Mouse (Mus musculus) neural tube, embryonic 12.5 days (tissue): ENCODE measurements at regions not wholly inside any gene's neighbourhood (a gene's known extent, or its start where the extent isn't known, plus 50 kb on each side); places are given as distances from the start of the nearest gene placed in this dataset.

Source experiments
- ATAC-seq: fragments of 200-750 bp; cut with Nextera tagmentation; 2 replicates; pipeline ENCODE4 v1.8.0; 2017; ENCODE audit warnings: low read depth, mild to moderate bottlenecking, moderate TSS enrichment, moderate library complexity; ENCODE audit not compliant: low FRiP score
- H3K27ac ChIP-seq: fragments of 300-500 bp; sonication (generic); 2 replicates; pipeline ENCODE4 v1.5.1; 2016
- H3K27me3 ChIP-seq: fragments of 300-500 bp; sonication (generic); replicated peaks from 2 replicates; pipeline ENCODE4 v1.6.1; 2016; ENCODE audit warnings: mild to moderate bottlenecking
- H3K36me3 ChIP-seq: fragments of 300-500 bp; sonication (generic); 2 replicates; pipeline ENCODE4 v1.6.1; 2016; ENCODE audit warnings: mild to moderate bottlenecking
- H3K4me1 ChIP-seq: fragments of 300-500 bp; sonication (generic); 2 replicates; pipeline ENCODE4 v1.6.1; 2016
- H3K4me2 ChIP-seq: fragments of 300-500 bp; sonication (generic); replicated peaks from 2 replicates; pipeline ENCODE4 v1.6.1; 2016; ENCODE audit warnings: mild to moderate bottlenecking
- H3K4me3 ChIP-seq: fragments of 300-500 bp; sonication (generic); 2 replicates; pipeline ENCODE4 v1.5.1; 2016
- H3K9ac ChIP-seq: fragments of 300-500 bp; sonication (generic); 2 replicates; pipeline ENCODE4 v1.6.1; 2016; ENCODE audit warnings: mild to moderate bottlenecking
- H3K9me3 ChIP-seq: fragments of 300-500 bp; sonication (generic); 2 replicates; pipeline ENCODE4 v1.6.1; 2016; ENCODE audit warnings: mild to moderate bottlenecking
- WGBS: fragments of 180-500 bp; shearing (Covaris S2); methylation state at CpG from one replicate; pipeline ENCODE4 v1.1.7; 2016; 5-methylcytosine and 5-hydroxymethylcytosine counted together

- H3K4me3 ChIP-seq = no peak overlapping the region
- no peak overlapping the region for H3K9ac ChIP-seq
- no peaks in the 10 kb centered on the region for H3K36me3 ChIP-seq
- ATAC-seq = no peak
- no peak overlapping the region for H3K27ac ChIP-seq
- H3K4me1 ChIP-seq = no peaks in the 10 kb centered on the region
- no peaks in the 10 kb centered on the region for H3K9me3 ChIP-seq
- 69% methylated on average over 3 of the region's 3 CpGs for WGBS
- H3K4me2 ChIP-seq = no peak overlapping the region
- H3K27me3 ChIP-seq = no peaks in the 10 kb centered on the region
Measured at GRCm38 (mm10) chr17:72672010-72672409, 67.6 kb upstream of the Alk start.

DNA sequence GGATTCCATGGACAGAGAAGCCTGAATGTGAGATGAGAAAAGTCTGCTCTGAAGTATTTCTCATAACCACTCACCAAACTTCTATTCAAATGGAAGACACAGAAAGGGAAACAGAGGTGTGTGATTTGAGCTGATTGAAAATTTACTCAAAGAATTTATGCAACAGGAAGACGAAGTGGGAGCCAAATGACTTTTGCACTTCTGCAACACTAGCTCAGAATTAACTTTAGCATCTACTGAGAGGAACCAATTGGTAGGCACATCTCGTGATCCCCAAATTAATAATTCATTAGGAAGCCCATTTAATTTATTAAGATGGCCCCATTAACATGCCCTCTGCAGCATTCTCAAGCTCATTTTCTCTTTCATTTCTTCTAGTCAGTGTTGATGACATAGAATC lies 62.5 kb upstream of the Alk start:
- no peak for ATAC-seq
- Histone ChIP-seq H3K4me2 (no peak overlapping the region), H3K27me3 (no peaks in the 10 kb centered on the region), H3K4me1 (no peaks in the 10 kb centered on the region), H3K4me3 (no peak overlapping the region), H3K36me3 (no peaks in the 10 kb centered on the region), H3K27ac (no peak overlapping the region), H3K9ac (no peak overlapping the region), H3K9me3 (no peaks in the 10 kb centered on the region)
- 66% methylated on average over 2 of the region's 2 CpGs for WGBS

- WGBS = 72% methylated on average over 2 of the region's 2 CpGs
- H3K36me3 ChIP-seq = no peaks in the 10 kb centered on the region
- no peak overlapping the region for H3K4me3 ChIP-seq
- peaks cover 6% of the 10 kb centered on the region; the same call in 1 of the 2 replicates for H3K4me1 ChIP-seq
- H3K27ac ChIP-seq = no peak overlapping the region
- no peak for ATAC-seq
- no peak overlapping the region for H3K4me2 ChIP-seq
- no peaks in the 10 kb centered on the region for H3K27me3 ChIP-seq
- no peak overlapping the region for H3K9ac ChIP-seq
- H3K9me3 ChIP-seq = no peaks in the 10 kb centered on the region
Measured at GRCm38 (mm10) chr17:72661678-72662077, 57.3 kb upstream of the Alk start.

GRCm38 (mm10) chr17:72658744-72659143 lies 54.3 kb upstream of the Alk start:
- Histone ChIP-seq H3K9me3 (no peaks in the 10 kb centered on the region), H3K36me3 (no peaks in the 10 kb centered on the region), H3K9ac (no peak overlapping the region), H3K4me3 (no peak overlapping the region), H3K27ac (no peak overlapping the region), H3K4me1 (peaks cover 6% of the 10 kb centered on the region; the same call in 1 of the 2 replicates), H3K27me3 (no peaks in the 10 kb centered on the region), H3K4me2 (no peak overlapping the region)
- no peak for ATAC-seq
- 76% methylated on average over 6 of the region's 6 CpGs for WGBS

DNA sequence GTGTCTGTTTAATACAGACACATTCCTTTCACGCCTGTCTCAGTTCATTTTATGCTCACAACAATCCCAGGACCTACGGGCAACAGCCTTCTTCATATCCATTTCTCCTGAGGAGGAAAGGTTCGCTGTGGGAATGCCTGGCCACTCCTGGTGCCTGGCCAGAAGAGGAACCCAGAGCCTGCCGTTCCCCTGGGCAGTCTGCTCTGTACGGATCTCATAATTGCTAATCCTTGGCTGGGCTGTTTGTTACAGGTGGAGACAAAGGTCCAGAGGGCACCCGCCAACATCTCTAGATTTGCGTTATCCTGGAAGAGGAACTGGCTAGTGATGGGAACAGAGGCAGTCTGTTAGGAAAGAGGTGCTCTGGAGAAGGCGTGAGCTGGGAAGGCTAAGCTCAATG lies 53.4 kb upstream of the Alk start:
- H3K4me2 ChIP-seq = no peak overlapping the region
- peaks cover 6% of the 10 kb centered on the region; the same call in 1 of the 2 replicates for H3K4me1 ChIP-seq
- no peaks in the 10 kb centered on the region for H3K36me3 ChIP-seq
- no peak for ATAC-seq
- no peak overlapping the region for H3K27ac ChIP-seq
- H3K27me3 ChIP-seq = no peaks in the 10 kb centered on the region
- H3K4me3 ChIP-seq = no peak overlapping the region
- H3K9me3 ChIP-seq = no peaks in the 10 kb centered on the region
- 53% methylated on average over 8 of the region's 8 CpGs for WGBS
- H3K9ac ChIP-seq = no peak overlapping the region
